Mouse (Mus musculus) embryonic facial prominence, embryonic 13.5 days (tissue): ENCODE data around the gene Ccdc70. TPM values are rescaled to one million over a fixed set of nuclear protein-coding genes. Genes with fewer than 3 reads are reported as not detected.

Experiments used
- ATAC-seq: fragments of 200-750 bp; cut with Nextera tagmentation; 2 replicates; pipeline ENCODE4 v1.8.0; 2017; ENCODE audit warnings: low read depth; ENCODE audit not compliant: insufficient number of reproducible peaks, insufficient read depth, low FRiP score, low TSS enrichment
- H3K27ac ChIP-seq: fragments of 300-500 bp; sonication (generic); 2 replicates; pipeline ENCODE4 v1.5.1; 2015; ENCODE audit warnings: moderate library complexity, mild to moderate bottlenecking, inconsistent platforms
- H3K27me3 ChIP-seq: fragments of 300-500 bp; sonication (generic); 2 replicates; pipeline ENCODE4 v1.6.1; 2015; ENCODE audit warnings: mild to moderate bottlenecking, inconsistent platforms
- H3K36me3 ChIP-seq: fragments of 300-500 bp; sonication (generic); 2 replicates; pipeline ENCODE4 v1.6.1; 2015; ENCODE audit warnings: mild to moderate bottlenecking, inconsistent platforms
- H3K4me1 ChIP-seq: fragments of 300-500 bp; sonication (generic); 2 replicates; pipeline ENCODE4 v1.6.1; 2015; ENCODE audit warnings: inconsistent platforms
- H3K4me2 ChIP-seq: fragments of 300-500 bp; sonication (generic); 2 replicates; pipeline ENCODE4 v1.6.1; 2015; ENCODE audit warnings: moderate library complexity, mild to moderate bottlenecking, inconsistent platforms
- H3K4me3 ChIP-seq: fragments of 300-500 bp; sonication (generic); 2 replicates; pipeline ENCODE4 v1.5.1; 2015; ENCODE audit warnings: mild to moderate bottlenecking, inconsistent platforms
- H3K9ac ChIP-seq: fragments of 300-500 bp; sonication (generic); 2 replicates; pipeline ENCODE4 v1.6.1; 2015; ENCODE audit warnings: mild to moderate bottlenecking, inconsistent platforms
- H3K9me3 ChIP-seq: fragments of 300-500 bp; sonication (generic); 2 replicates; pipeline ENCODE4 v1.6.1; 2016; ENCODE audit warnings: inconsistent platforms
- WGBS: fragments of 180-500 bp; shearing (Covaris S2); methylation state at CpG from one replicate; pipeline ENCODE4 v1.1.7; 2015; ENCODE audit warnings: mixed read lengths; 5-methylcytosine and 5-hydroxymethylcytosine counted together
- polyA plus RNA-seq: library from polyadenylated mRNA; unstranded; fragments of >200 nt; fragmentation: Nextera tagmentation; extraction: Ambion mirVana; gene quantifications from 2 replicates; pipeline ENCODE4 v1.2.1, GENCODE M21; 2015

The Ccdc70 gene
- polyA plus RNA-seq, 1 experiment from 2014 or later = not detected

DNA sequence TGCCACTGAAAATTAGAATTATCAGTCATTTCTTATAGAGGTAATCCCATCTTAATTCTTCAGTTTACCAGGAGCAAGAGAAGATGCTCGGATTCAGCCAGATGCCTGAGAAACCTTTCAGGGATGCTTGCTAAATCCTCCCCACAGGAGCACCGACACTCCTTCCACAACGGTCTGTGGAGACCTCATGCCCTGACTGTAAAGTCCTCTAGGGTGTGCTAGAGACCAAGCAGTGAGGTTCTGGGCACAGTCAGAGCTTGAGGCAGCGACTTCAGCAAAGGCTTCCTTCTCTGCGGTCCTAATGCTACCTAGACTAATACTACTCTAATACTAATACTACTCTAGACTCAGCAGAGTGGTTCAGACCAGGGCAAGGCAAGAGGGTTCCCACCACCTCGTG, 22.6 kb downstream of the Ccdc70 start:
- H3K27me3 ChIP-seq = no peaks in the 10 kb centered on the region
- no peaks in the 10 kb centered on the region for H3K4me1 ChIP-seq
- H3K36me3 ChIP-seq = no peaks in the 10 kb centered on the region
- no peak for ATAC-seq
- H3K4me2 ChIP-seq = no peak overlapping the region
- 20% methylated on average over 6 of the region's 6 CpGs for WGBS
- H3K4me3 ChIP-seq = no peak overlapping the region
- H3K9ac ChIP-seq = no peak overlapping the region
- H3K27ac ChIP-seq = no peak overlapping the region
- H3K9me3 ChIP-seq = no peaks in the 10 kb centered on the region

DNA sequence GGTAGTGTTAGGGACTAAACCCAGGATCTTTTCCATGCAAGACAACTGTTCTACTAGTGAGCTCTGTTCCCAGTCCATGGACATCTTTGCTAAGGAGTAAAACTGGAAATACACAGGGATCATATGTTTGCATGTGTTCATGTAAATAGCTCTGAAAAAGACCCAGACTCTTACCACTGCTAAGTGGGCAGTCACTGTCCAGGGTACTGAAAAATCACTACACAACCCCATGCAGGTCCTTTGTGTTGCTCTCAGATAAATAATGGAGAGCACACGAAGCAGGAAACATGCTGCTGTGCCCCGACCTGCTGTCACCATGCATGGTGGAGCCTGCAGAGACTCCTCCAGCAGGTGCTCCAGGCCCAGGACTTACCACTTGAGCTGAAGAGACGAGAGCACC, 25.6 kb downstream of the Ccdc70 start:
- Histone ChIP-seq H3K4me3 (no peak overlapping the region), H3K4me2 (no peak overlapping the region), H3K27me3 (no peaks in the 10 kb centered on the region), H3K27ac (no peak overlapping the region), H3K36me3 (no peaks in the 10 kb centered on the region), H3K9me3 (no peaks in the 10 kb centered on the region), H3K4me1 (no peaks in the 10 kb centered on the region), H3K9ac (no peak overlapping the region)
- no peak for ATAC-seq
- 50% methylated on average over 3 of the region's 3 CpGs for WGBS

DNA sequence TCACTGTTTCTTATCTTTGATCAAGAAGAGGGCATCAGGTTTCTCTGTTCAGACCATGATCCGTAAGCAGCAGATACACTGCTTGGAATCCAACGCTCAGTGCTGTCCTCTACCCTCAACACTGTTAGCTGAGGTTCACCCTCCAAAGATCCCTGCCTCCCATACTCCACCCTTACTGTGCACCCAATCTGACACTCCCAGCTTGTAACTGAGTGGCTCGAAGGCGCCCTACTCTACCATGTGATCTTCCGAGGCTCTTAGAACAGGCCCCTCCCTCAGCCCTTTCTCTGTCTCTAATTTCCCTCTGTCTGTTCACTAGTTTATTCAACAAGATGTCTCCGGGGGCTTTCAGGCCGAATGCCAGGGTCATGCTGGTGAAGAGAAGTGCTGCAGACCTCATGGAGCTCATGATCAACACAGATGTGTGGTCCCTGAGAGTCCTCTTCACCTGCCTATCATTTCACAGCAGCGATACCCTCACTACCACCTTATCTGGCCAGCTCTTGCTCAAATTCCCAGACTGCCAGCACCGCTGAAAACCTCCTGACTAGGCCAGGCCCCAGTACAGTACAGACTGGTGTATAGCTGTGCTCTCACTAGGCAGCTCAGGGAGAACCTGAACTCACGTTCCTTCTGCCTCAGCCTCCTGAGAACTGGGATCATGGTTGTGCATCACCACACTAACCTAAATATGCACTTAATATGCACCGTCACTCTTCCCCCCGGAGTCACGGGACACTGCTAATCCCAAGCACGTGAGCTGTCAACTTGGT, 35.4 kb downstream of the Ccdc70 start:
- no peaks in the 10 kb centered on the region for H3K9me3 ChIP-seq
- ATAC-seq = no peak
- 66% methylated on average over 14 of the region's 14 CpGs for WGBS
- H3K9ac ChIP-seq = no peak overlapping the region
- no peaks in the 10 kb centered on the region for H3K36me3 ChIP-seq
- no peaks in the 10 kb centered on the region for H3K4me1 ChIP-seq
- H3K4me2 ChIP-seq = no peak overlapping the region
- no peak overlapping the region for H3K4me3 ChIP-seq
- no peaks in the 10 kb centered on the region for H3K27me3 ChIP-seq
- no peak overlapping the region for H3K27ac ChIP-seq

DNA sequence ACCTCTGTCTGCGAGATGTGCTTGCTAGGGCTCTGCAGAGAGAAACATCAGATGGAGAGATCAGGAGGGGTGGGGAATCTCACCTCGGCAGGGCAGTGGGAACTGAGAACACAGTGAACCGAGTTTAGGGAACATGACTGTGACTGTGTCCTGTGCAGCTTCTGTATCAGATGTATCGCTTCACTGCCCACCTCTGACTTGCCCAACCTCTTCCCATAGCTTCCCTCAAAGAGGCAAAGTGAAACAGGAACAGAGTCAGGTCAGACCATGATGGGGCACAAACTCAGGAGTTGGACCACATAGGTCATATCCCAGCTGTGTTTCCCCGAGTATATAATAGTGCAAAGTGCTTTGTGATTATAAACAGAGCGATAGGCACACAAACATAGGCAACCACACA, 36.8 kb downstream of the Ccdc70 start:
- Histone ChIP-seq H3K9ac (no peak overlapping the region), H3K4me2 (no peak overlapping the region), H3K36me3 (no peaks in the 10 kb centered on the region), H3K27me3 (no peaks in the 10 kb centered on the region), H3K4me3 (no peak overlapping the region), H3K27ac (no peak overlapping the region), H3K4me1 (no peaks in the 10 kb centered on the region), H3K9me3 (no peaks in the 10 kb centered on the region)
- WGBS = 80% methylated on average over 6 of the region's 6 CpGs
- ATAC-seq = no peak

- Histone ChIP-seq H3K4me1 (no peaks in the 10 kb centered on the region), H3K27ac (no peak overlapping the region), H3K9me3 (no peaks in the 10 kb centered on the region), H3K27me3 (no peaks in the 10 kb centered on the region), H3K4me2 (no peak overlapping the region), H3K9ac (no peak overlapping the region), H3K4me3 (no peak overlapping the region), H3K36me3 (no peaks in the 10 kb centered on the region)
- no peak for ATAC-seq
- WGBS = 28% methylated on average over 3 of the region's 3 CpGs
These were observed 39.8 kb downstream of the Ccdc70 start for GRCm38 (mm10) chr8:22009403-22009802.

DNA sequence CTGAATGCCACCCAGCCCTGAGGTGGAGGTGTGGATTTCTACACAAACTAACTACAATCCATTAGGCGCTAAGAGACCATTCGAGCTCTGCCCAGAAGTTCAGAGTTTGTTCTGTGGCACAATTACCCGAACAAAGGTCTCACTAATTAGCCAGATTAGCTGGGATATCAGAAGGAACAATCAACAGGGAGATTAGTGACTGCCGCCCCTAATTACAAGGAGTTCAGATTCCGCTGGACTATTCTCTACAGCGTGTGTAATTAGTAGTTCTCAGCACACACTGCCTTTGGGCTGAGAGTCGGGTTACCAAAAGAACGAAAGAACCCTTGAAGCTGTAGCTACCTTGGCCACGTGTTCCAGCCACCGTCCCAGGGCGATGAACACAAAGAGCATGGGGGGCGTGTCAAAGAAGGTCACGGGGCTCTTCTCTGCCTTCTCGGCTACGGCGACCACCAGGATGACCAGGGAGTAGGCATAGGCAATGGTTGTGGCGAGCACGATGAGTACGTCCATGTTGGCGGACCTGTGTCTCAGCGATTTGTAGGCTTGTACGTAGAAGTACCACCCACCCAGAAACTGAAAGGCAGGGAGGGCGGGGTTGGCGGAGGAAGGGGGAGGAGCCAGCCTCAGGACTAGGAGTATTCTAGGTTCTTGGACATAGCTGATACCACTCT, 43.6 kb downstream of the Ccdc70 start:
- Histone ChIP-seq H3K36me3 (no peaks in the 10 kb centered on the region), H3K4me1 (no peaks in the 10 kb centered on the region), H3K9ac (no peak overlapping the region), H3K27me3 (no peaks in the 10 kb centered on the region), H3K4me3 (peak overlapping the region; percentile 13), H3K27ac (no peak overlapping the region), H3K4me2 (peak overlapping the region; percentile 34), H3K9me3 (no peaks in the 10 kb centered on the region)
- WGBS = 58% methylated on average over 24 of the region's 24 CpGs
- ATAC-seq = peak; percentile 72; the same call in 1 of the 2 replicates

GRCm38 (mm10) chr8:22017731-22018130, 48.2 kb downstream of the Ccdc70 start:
- 20% methylated on average over 7 of the region's 7 CpGs for WGBS
- H3K4me1 ChIP-seq = no peaks in the 10 kb centered on the region
- H3K27ac ChIP-seq = no peak overlapping the region
- no peaks in the 10 kb centered on the region for H3K36me3 ChIP-seq
- H3K4me2 ChIP-seq = no peak overlapping the region
- H3K9me3 ChIP-seq = no peaks in the 10 kb centered on the region
- H3K27me3 ChIP-seq = no peaks in the 10 kb centered on the region
- ATAC-seq = no peak
- no peak overlapping the region for H3K4me3 ChIP-seq
- no peak overlapping the region for H3K9ac ChIP-seq

- no peaks in the 10 kb centered on the region for H3K9me3 ChIP-seq
- ATAC-seq = no peak
- no peak overlapping the region for H3K4me3 ChIP-seq
- no peak overlapping the region for H3K27ac ChIP-seq
- H3K36me3 ChIP-seq = no peaks in the 10 kb centered on the region
- no peak overlapping the region for H3K9ac ChIP-seq
- no peaks in the 10 kb centered on the region for H3K4me1 ChIP-seq
- no peaks in the 10 kb centered on the region for H3K27me3 ChIP-seq
- H3K4me2 ChIP-seq = no peak overlapping the region
- WGBS = 88% methylated on average over 5 of the region's 5 CpGs
These were observed 49.9 kb downstream of the Ccdc70 start for GRCm38 (mm10) chr8:22019498-22019897.

DNA sequence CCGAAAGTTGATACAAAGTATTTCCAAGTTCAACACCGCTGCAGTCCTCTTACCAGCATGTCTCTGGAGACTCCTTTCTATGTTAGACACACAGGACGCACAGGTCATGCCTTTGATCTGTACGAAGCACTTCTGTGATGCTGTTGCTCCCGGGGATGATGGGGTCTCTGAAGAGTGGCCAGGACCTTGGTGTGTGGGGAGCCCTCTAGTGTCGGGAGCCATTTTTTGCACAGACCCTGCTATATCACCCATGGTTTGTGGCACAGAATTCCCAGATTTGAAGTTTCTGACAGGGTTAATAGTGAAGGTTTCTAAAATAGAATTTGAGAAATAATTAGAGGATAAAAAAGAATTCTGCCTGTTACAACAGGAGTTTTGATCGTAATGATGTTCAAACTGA, 52.7 kb downstream of the Ccdc70 start:
- Histone ChIP-seq H3K4me3 (no peak overlapping the region), H3K4me2 (no peak overlapping the region), H3K9ac (no peak overlapping the region), H3K27ac (no peak overlapping the region), H3K36me3 (no peaks in the 10 kb centered on the region), H3K27me3 (no peaks in the 10 kb centered on the region), H3K9me3 (no peaks in the 10 kb centered on the region), H3K4me1 (no peaks in the 10 kb centered on the region)
- ATAC-seq = no peak
- WGBS = 43% methylated on average over 7 of the region's 7 CpGs

Other genes with a start within 250 kb of the Ccdc70 start
- gene Defa24, start 235.3 kb upstream of the Ccdc70 start, polyA plus RNA-seq = 2.5 TPM in 1 of 2 replicates, not detected in the other
- not detected in 2 replicates for gene Defb50, start 146.2 kb upstream of the Ccdc70 start, polyA plus RNA-seq
- gene Defb2, start 129.8 kb upstream of the Ccdc70 start, polyA plus RNA-seq = not detected in 2 replicates
- not detected in 2 replicates for gene Defb10, start 110.9 kb upstream of the Ccdc70 start, polyA plus RNA-seq
- gene Defb9, start 84.4 kb upstream of the Ccdc70 start, polyA plus RNA-seq = not detected in 2 replicates
- gene Defb11, start 63.4 kb upstream of the Ccdc70 start, polyA plus RNA-seq = not detected in 2 replicates
- not detected in 2 replicates for gene Defb15, start 37.1 kb upstream of the Ccdc70 start, polyA plus RNA-seq
- gene Defb35, start 31.4 kb upstream of the Ccdc70 start, polyA plus RNA-seq = not detected in 2 replicates
- gene Defb13, start 23.0 kb upstream of the Ccdc70 start, polyA plus RNA-seq = not detected in 2 replicates
- not detected in 2 replicates for gene Fam90a1a, start 11.1 kb upstream of the Ccdc70 start, polyA plus RNA-seq
- gene Atp7b, start 90.5 kb downstream of the Ccdc70 start, polyA plus RNA-seq = 0.55 and 0.96 TPM in 2 replicates
- 39.1 and 40.8 TPM in 2 replicates for gene Alg11, start 90.9 kb downstream of the Ccdc70 start, polyA plus RNA-seq
- gene Nek5, start 155.3 kb downstream of the Ccdc70 start, polyA plus RNA-seq = 0.17 TPM in 1 of 2 replicates, not detected in the other
- gene Nek3, start 196.7 kb downstream of the Ccdc70 start, polyA plus RNA-seq = 4.1 and 5.6 TPM in 2 replicates
- 50.0 and 53.2 TPM in 2 replicates for gene Ckap2, start 216.0 kb downstream of the Ccdc70 start, polyA plus RNA-seq
- gene Vps36, start 223.0 kb downstream of the Ccdc70 start, polyA plus RNA-seq = 37.4 and 37.9 TPM in 2 replicates